In genomic region chr7:42505588-42505987, GRCm38 (mm10) we compare ENCODE assay signal across 8 mouse cellular contexts. TPM values are rescaled to one million over a fixed set of nuclear protein-coding genes. Genes with fewer than 3 reads are reported as not detected.
A peak's percentile ranks its signal among the peaks of the same experiment; 100 is the strongest.
DNase-seq lines count a peak whose midpoint lies in the region; ATAC-seq lines count a peak whose summit lies in the region.
"Not testable (repeated sequence)": the region's sequence is repeated elsewhere in the genome, so short reads cannot be mapped to it uniquely, and the experiment has no call there.

Gene Zfp141 (minus strand): TSS chr7:42505740.

- peak within 1 kb of the TSS; percentile 69 for H3K4me3 ChIP-seq in hindbrain, embryonic 15.5 days

- H3K9ac ChIP-seq in hindbrain, embryonic 15.5 days, result peak within 1 kb of the TSS; percentile 76

- 3% methylated on average over 18 of the region's 18 CpGs for WGBS in hindbrain, embryonic 15.5 days

- peak within 1 kb of the TSS; percentile 70 for H3K27ac ChIP-seq in hindbrain, embryonic 15.5 days (replicated peaks)

- peak; percentile 97 for ATAC-seq in hindbrain, embryonic 15.5 days (ENCODE audit: low FRiP score, low read depth)

- peak; percentile 87 for DNase-seq in T-cell, adult 2 months (ENCODE audit: low spot score)
- peak; percentile 62 to 64 for DNase-seq in cerebellum, postnatal 36 days
- DNase-seq in frontal cortex, postnatal 36 days (ENCODE audit: low spot score in 2 of 2), result peak; percentile 84 to 91
- peak; percentile 75 for DNase-seq in left cerebral cortex, adult 11 months (ENCODE audit: low spot score)
- peak; percentile 87 to 91 for DNase-seq in lung, postnatal 4 days
- DNase-seq in retina, postnatal 7 days (ENCODE audit: low read depth, low spot score), result peak; percentile 68
- DNase-seq in urinary bladder, adult 2 months (ENCODE audit: low spot score), result peak; percentile 48

- H3K27me3 ChIP-seq in hindbrain, embryonic 15.5 days, result not testable (repeated sequence)

- H3K4me2 ChIP-seq in hindbrain, embryonic 15.5 days, result peak within 1 kb of the TSS; percentile 65

- H3K36me3 ChIP-seq in hindbrain, embryonic 15.5 days, result not testable (repeated sequence)

- H3K9me3 ChIP-seq in hindbrain, embryonic 15.5 days, result not testable (repeated sequence)

- H3K4me1 ChIP-seq in hindbrain, embryonic 15.5 days (replicated peaks), result peaks cover 13% of the 10 kb centered on the region

RNA-seq across cellular contexts. Expression of gene Zfp141, which starts in this region (rescaled TPM):
- 11.6 and 11.7 TPM in 2 replicates for polyA plus RNA-seq in hindbrain, embryonic 15.5 days (2015; fragmentation: Nextera tagmentation; extraction: Ambion mirVana)
- 9.0 and 10.0 TPM in 2 replicates for polyA plus RNA-seq in urinary bladder, adult 2 months (2012; rRNA removed)

Comparison
In these comparisons a context has a peak if more than half of its experiments do, and no peak if none do; other contexts are left out.
1. Peak in every context shown above with its lines: DNase-seq, ATAC-seq, H3K4me3 ChIP-seq and H3K27ac ChIP-seq.